Mouse (Mus musculus) testis, adult 2 months (tissue): ENCODE measurements around the gene Rbpjl.

Experiments used
- CTCF ChIP-seq: fragments of 200-500 bp; IDR thresholded peaks from 2 replicates; pipeline ENCODE4 v1.5.1; 2012; ENCODE audit warnings: low read depth, mild to moderate bottlenecking, inconsistent platforms, low read length, moderate library complexity; ENCODE audit not compliant: control insufficient read depth, insufficient read depth, insufficient replicate concordance
- POLR2A ChIP-seq: fragments of 200-500 bp; IDR thresholded peaks from 2 replicates; pipeline ENCODE4 v1.6.1; 2012; ENCODE audit warnings: low read depth, mild to moderate bottlenecking, inconsistent platforms, low read length, moderate library complexity; ENCODE audit not compliant: control insufficient read depth

GRCm38 (mm10) chr2:164440314-164440713 is 37.4 kb downstream of the Rbpjl start:
- TF ChIP-seq CTCF (no peak), POLR2A (no peak)
